Mouse (Mus musculus) liver, adult 2 months (tissue): ENCODE data around the gene Rabif.

Source experiments
- CTCF ChIP-seq: fragments of 200-500 bp; IDR thresholded peaks from 2 replicates; pipeline ENCODE4 v1.5.1; 2011; ENCODE audit warnings: low read depth, low read length, control low read depth
- POLR2A ChIP-seq: fragments of 200-500 bp; IDR thresholded peaks from 2 replicates; pipeline ENCODE4 v1.6.1; 2011; ENCODE audit warnings: low read length, control low read depth; ENCODE audit not compliant: insufficient read depth; ENCODE audit errors: extremely low read depth

DNA sequence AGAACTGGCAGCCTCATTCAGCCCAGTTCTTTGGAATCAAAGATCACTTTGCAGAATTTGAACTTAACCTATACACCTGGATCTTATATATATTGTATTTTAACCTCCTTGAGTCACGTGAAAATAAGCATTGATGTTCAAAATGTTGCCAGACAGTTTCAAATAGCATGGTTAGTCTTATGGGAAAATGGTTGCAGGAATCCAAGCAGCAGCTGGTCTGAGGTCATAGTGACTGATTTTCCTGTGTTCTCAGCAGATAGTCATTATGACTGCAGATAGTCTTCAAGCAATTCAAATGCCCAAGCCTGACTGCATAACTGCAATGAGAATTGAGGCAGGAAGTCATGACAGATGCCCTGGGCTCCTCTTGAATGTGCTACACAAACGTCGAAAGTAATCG is 17.7 kb downstream of the Rabif start:
- TF ChIP-seq CTCF (no peak), POLR2A (no peak)
